Mouse (Mus musculus): Measurements from ENCODE around the gene B4galnt2. TPM values are rescaled to one million over a fixed set of nuclear protein-coding genes. Genes with fewer than 3 reads are reported as not detected.
"Not testable (repeated sequence)": the region's sequence is repeated elsewhere in the genome, so short reads cannot be mapped to it uniquely, and the experiment has no call there.

Gene B4galnt2
- total RNA-seq (2021) = not detected
- long read RNA-seq, partial matches to known transcripts = 0 of 16 reads
- long read RNA-seq, other reads (novel, unspliced or antisense) = 16 of 16 reads

GRCm38 (mm10) chr11:95914571-95914991 is at the start of gene B4galnt2:
Gene B4galnt2, minus strand, starts transcription at chr11:95914891.
- peak in 1 of 2 experiments; percentile 15 for DNase-seq (ENCODE audit: low spot score in 2 of 2)

- DNase-seq (ENCODE audit: low spot score in 2 of 2) = no peak
Measured at GRCm38 (mm10) chr11:95963304-95963703, 48.6 kb upstream of the B4galnt2 start.

- peak in 1 of 2 experiments; percentile 20 for DNase-seq (ENCODE audit: low spot score in 2 of 2)
Measured at GRCm38 (mm10) chr11:95959152-95959551, 44.5 kb upstream of the B4galnt2 start.

- no peak for DNase-seq (ENCODE audit: low spot score in 2 of 2)
Measured at GRCm38 (mm10) chr11:95958251-95958650, 43.6 kb upstream of the B4galnt2 start.

- DNase-seq (ENCODE audit: low spot score in 2 of 2) = no peak
Measured at GRCm38 (mm10) chr11:95957407-95957806, 42.7 kb upstream of the B4galnt2 start.

GRCm38 (mm10) chr11:95953313-95953712 is 38.6 kb upstream of the B4galnt2 start:
- no peak for DNase-seq (ENCODE audit: low spot score in 2 of 2)

- DNase-seq (ENCODE audit: low spot score in 2 of 2) = no peak
Measured at GRCm38 (mm10) chr11:95945838-95946472, 31.3 kb upstream of the B4galnt2 start.

- DNase-seq (ENCODE audit: low spot score in 2 of 2) = no peak
Measured at GRCm38 (mm10) chr11:95939828-95940507, 25.3 kb upstream of the B4galnt2 start.

- no peak for DNase-seq (ENCODE audit: low spot score in 2 of 2)
Measured at GRCm38 (mm10) chr11:95936409-95936808, 21.7 kb upstream of the B4galnt2 start.

GRCm38 (mm10) chr11:95932168-95932567 is 17.5 kb upstream of the B4galnt2 start:
- not testable (repeated sequence) for DNase-seq (ENCODE audit: low spot score in 2 of 2)

- no peak for DNase-seq (ENCODE audit: low spot score in 2 of 2)
Measured at GRCm38 (mm10) chr11:95926398-95926797, 11.7 kb upstream of the B4galnt2 start.

GRCm38 (mm10) chr11:95925976-95926375 is 11.3 kb upstream of the B4galnt2 start:
- no peak for DNase-seq (ENCODE audit: low spot score in 2 of 2)

- DNase-seq (ENCODE audit: low spot score in 2 of 2) = no peak
Measured at GRCm38 (mm10) chr11:95924215-95924614, 9.5 kb upstream of the B4galnt2 start.

GRCm38 (mm10) chr11:95923477-95923876 is 8.8 kb upstream of the B4galnt2 start:
- DNase-seq (ENCODE audit: low spot score in 2 of 2) = not testable (repeated sequence)

- DNase-seq (ENCODE audit: low spot score in 2 of 2) = no peak
Measured at GRCm38 (mm10) chr11:95921991-95922621, 7.4 kb upstream of the B4galnt2 start.

GRCm38 (mm10) chr11:95916426-95916825 is 1.7 kb upstream of the B4galnt2 start:
- no peak for DNase-seq (ENCODE audit: low spot score in 2 of 2)

GRCm38 (mm10) chr11:95915006-95915710 is 467 bp upstream of the B4galnt2 start:
- DNase-seq (ENCODE audit: low spot score in 2 of 2) = no peak

- no peak for DNase-seq (ENCODE audit: low spot score in 2 of 2)
Measured at GRCm38 (mm10) chr11:95913959-95914566, 628 bp downstream of the B4galnt2 start.

- DNase-seq (ENCODE audit: low spot score in 2 of 2) = no peak
Measured at GRCm38 (mm10) chr11:95911579-95911978, 3.1 kb downstream of the B4galnt2 start.

GRCm38 (mm10) chr11:95907805-95908524 is 6.7 kb downstream of the B4galnt2 start:
- no peak for DNase-seq (ENCODE audit: low spot score in 2 of 2)

Measured in layer of hippocampus, postnatal 10 days (tissue).